Mouse (Mus musculus) intestine, embryonic 16.5 days (tissue): ENCODE results near the gene Hacd4. TPM values are rescaled to one million over a fixed set of nuclear protein-coding genes. Genes with fewer than 3 reads are reported as not detected.

ENCODE experiments used
- ATAC-seq: fragments of 200-750 bp; cut with Nextera tagmentation; 2 replicates; pipeline ENCODE4 v1.8.0; 2017; ENCODE audit warnings: moderate TSS enrichment, moderate library complexity
- H3K27ac ChIP-seq: fragments of 300-500 bp; sonication (generic); 2 replicates; pipeline ENCODE4 v1.5.1; 2014; ENCODE audit warnings: mild to moderate bottlenecking, low read length
- H3K27me3 ChIP-seq: fragments of 300-500 bp; sonication (generic); replicated peaks from 2 replicates; pipeline ENCODE4 v1.6.1; 2014; ENCODE audit warnings: low read length, control low read depth, mixed read lengths; ENCODE audit not compliant: control insufficient read depth, insufficient read depth
- H3K36me3 ChIP-seq: fragments of 300-500 bp; sonication (generic); 2 replicates; pipeline ENCODE4 v1.6.1; 2014; ENCODE audit warnings: low read length, control low read depth; ENCODE audit not compliant: control insufficient read depth, insufficient read depth
- H3K4me1 ChIP-seq: fragments of 300-500 bp; sonication (generic); 2 replicates; pipeline ENCODE4 v1.6.1; 2014; ENCODE audit warnings: low read length, control low read depth, mixed read lengths; ENCODE audit not compliant: control insufficient read depth, insufficient read depth
- H3K4me2 ChIP-seq: fragments of 300-500 bp; sonication (generic); 2 replicates; pipeline ENCODE4 v1.6.1; 2014; ENCODE audit warnings: low read depth, low read length, control low read depth
- H3K4me3 ChIP-seq: fragments of 300-500 bp; sonication (generic); 2 replicates; pipeline ENCODE4 v1.5.1; 2014; ENCODE audit warnings: mild to moderate bottlenecking, low read length
- H3K9ac ChIP-seq: fragments of 300-500 bp; sonication (generic); 2 replicates; pipeline ENCODE4 v1.6.1; 2014; ENCODE audit warnings: low read depth, low read length
- H3K9me3 ChIP-seq: fragments of 300-500 bp; sonication (generic); 2 replicates; pipeline ENCODE4 v1.6.1; 2016; ENCODE audit warnings: low read length, control low read depth; ENCODE audit not compliant: control insufficient read depth
- WGBS: fragments of 180-500 bp; shearing (Covaris S2); extraction: QIAGEN DNeasy Blood & Tissue Kit; methylation state at CpG from one replicate; pipeline ENCODE4 v1.1.7; 2014; 5-methylcytosine and 5-hydroxymethylcytosine counted together
- polyA plus RNA-seq: library from polyadenylated mRNA; unstranded; fragments of >200 nt; fragmentation: Nextera tagmentation; extraction: Ambion mirVana; gene quantifications from 2 replicates; pipeline ENCODE4 v1.2.1, GENCODE M21; 2015

The Hacd4 gene
- polyA plus RNA-seq, 1 experiment from 2014 or later, result 12.1 TPM

DNA sequence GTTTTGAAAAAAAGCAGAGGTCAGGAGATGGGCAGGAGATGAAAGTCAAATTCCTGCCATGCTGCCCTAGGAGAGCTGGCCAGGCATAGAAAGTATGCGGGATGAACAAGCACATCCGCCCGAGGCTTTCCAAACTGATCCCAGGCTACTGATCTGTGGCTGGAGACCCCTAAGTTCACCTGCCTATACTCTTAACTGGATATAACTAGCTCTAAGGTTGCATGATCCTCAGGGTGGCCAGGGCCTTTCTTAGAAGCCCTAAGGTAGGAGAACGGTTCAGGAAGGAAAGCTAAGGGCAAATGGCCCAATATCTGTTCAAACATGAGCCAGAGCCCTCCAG lies 232 bp upstream of the Hacd4 start:
- peak overlapping the region; percentile 69 for H3K4me2 ChIP-seq
- WGBS, result 18% methylated on average over 4 of the region's 4 CpGs
- no peak overlapping the region for H3K9ac ChIP-seq
- no peak for ATAC-seq
- no peaks in the 10 kb centered on the region for H3K36me3 ChIP-seq
- peak overlapping the region; percentile 54 for H3K4me3 ChIP-seq
- H3K27ac ChIP-seq, result no peak overlapping the region
- H3K27me3 ChIP-seq, result no peaks in the 10 kb centered on the region
- peaks cover 7% of the 10 kb centered on the region; the same call in 1 of the 2 replicates for H3K4me1 ChIP-seq
- no peaks in the 10 kb centered on the region for H3K9me3 ChIP-seq

DNA sequence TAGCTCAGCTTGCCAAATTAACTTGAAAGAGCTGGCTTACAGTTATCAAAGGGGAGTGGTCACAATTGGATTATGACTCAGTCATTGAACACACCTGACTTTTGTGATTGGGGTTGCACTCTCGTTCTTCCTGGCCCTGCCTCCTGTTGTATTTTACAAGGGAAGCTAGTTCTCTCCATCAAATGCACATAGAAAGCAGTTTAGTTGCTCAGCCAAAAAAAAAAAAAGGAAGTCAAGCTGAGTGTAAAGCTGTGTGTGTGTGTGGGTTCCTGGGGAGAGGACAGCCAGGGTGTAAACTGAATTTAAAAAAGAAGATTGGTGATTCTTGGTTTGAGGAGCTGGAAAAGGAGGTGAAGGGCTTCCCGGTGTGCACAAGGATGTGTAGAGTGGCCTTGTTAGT lies 811 bp downstream of the Hacd4 start:
- no peak overlapping the region for H3K9ac ChIP-seq
- H3K36me3 ChIP-seq, result no peaks in the 10 kb centered on the region
- no peaks in the 10 kb centered on the region for H3K27me3 ChIP-seq
- no peak for ATAC-seq
- WGBS, result 25% methylated on average over 2 of the region's 2 CpGs
- H3K4me1 ChIP-seq, result peaks cover 7% of the 10 kb centered on the region; the same call in 1 of the 2 replicates
- H3K4me2 ChIP-seq, result peak overlapping the region; percentile 69
- peak overlapping the region; percentile 26; the same call in 1 of the 2 replicates for H3K27ac ChIP-seq
- H3K4me3 ChIP-seq, result peak overlapping the region; percentile 54
- no peaks in the 10 kb centered on the region for H3K9me3 ChIP-seq

DNA sequence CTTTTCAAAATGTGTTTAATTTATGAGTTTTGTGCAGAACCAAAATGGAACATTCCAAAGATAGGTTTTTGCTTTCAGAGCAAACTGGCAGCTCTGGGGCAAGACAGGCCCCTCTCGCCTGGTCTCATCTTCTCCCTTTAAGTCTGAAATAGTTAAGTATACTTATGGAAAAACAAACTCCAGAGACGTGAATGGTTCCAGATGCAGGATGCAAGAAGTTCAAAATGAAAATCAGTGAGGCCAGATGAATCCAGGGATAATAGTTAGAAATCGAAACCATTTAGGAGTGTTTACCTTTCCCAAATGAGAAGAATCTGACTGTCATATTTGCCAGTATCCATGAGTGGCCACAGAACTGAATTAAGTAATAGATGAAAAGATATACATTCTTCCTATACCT lies 1.6 kb downstream of the Hacd4 start:
- WGBS, result 44% methylated on average over 3 of the region's 3 CpGs
- Histone ChIP-seq H3K4me2 (no peak overlapping the region), H3K27me3 (no peaks in the 10 kb centered on the region), H3K9me3 (no peaks in the 10 kb centered on the region), H3K4me3 (no peak overlapping the region), H3K4me1 (peaks cover 7% of the 10 kb centered on the region; the same call in 1 of the 2 replicates), H3K27ac (no peak overlapping the region), H3K36me3 (no peaks in the 10 kb centered on the region), H3K9ac (no peak overlapping the region)
- no peak for ATAC-seq

DNA sequence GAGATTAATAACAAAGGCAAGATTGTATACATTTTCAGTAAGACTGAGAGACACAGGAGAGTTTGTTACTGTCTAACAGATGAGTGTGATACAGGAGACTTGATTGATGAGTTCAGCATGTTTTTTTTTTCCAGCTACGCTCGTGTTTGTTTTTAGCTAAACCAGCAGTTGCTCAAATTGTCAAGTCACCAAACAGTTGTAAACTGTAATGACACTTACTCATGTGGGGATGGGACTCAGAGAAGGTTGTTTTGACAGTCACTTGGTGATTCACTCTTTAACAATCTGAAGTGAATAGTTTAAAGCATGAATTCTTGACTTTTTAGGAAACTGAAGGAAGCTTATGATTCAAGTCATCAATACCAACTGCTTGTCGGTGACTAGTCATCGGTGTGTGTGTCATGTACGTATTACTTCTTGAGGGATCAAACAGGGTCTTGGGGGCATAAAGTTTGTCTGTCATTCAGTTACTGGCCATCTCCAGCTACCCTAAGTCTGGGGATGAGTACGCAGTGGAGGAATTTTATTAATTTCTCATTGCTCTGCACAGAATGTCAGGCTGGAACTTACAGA lies 2.0 kb downstream of the Hacd4 start:
- ATAC-seq, result no peak
- Histone ChIP-seq H3K27me3 (no peaks in the 10 kb centered on the region), H3K4me3 (no peak overlapping the region), H3K27ac (no peak overlapping the region), H3K9me3 (no peaks in the 10 kb centered on the region), H3K36me3 (no peaks in the 10 kb centered on the region), H3K9ac (no peak overlapping the region), H3K4me2 (no peak overlapping the region), H3K4me1 (peaks cover 7% of the 10 kb centered on the region; the same call in 1 of the 2 replicates)
- 45% methylated on average over 6 of the region's 6 CpGs for WGBS

DNA sequence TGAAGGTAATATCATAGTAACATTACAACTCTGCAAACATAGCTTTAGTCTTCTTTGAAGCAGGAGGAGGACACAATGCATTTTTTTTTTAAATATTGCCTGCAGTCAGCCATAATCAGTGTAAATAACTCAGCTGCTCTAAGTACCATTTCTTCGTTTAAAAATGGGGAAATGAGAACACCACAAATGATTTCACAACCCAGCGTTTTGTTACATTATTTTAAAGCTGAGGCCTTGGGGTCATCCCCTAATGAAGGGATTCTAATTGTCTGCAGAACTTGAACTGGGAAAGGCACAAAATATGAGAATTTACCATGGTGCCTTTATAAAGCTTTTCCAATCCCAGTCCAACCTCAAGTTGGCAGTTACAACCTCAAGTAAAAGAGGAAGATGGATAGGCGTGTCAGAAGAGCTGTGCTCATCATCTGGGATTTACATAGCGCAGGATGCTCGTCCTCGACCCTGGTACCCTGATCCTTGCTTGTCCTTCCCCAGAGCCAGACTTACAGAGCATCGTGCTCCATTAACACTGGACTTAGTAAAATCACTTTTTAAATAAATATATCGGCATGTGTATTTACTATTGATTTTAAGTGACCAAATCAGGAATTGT lies 6.2 kb downstream of the Hacd4 start:
- H3K4me3 ChIP-seq, result no peak overlapping the region
- H3K27me3 ChIP-seq, result no peaks in the 10 kb centered on the region
- H3K4me2 ChIP-seq, result no peak overlapping the region
- 83% methylated on average over 8 of the region's 8 CpGs for WGBS
- no peaks in the 10 kb centered on the region for H3K36me3 ChIP-seq
- no peaks in the 10 kb centered on the region for H3K9me3 ChIP-seq
- H3K4me1 ChIP-seq, result 0 out of 2 replicates have a peak, but pooled peaks cover 2% of the 10 kb centered on the region
- no peak for ATAC-seq
- H3K9ac ChIP-seq, result no peak overlapping the region
- H3K27ac ChIP-seq, result no peak overlapping the region

DNA sequence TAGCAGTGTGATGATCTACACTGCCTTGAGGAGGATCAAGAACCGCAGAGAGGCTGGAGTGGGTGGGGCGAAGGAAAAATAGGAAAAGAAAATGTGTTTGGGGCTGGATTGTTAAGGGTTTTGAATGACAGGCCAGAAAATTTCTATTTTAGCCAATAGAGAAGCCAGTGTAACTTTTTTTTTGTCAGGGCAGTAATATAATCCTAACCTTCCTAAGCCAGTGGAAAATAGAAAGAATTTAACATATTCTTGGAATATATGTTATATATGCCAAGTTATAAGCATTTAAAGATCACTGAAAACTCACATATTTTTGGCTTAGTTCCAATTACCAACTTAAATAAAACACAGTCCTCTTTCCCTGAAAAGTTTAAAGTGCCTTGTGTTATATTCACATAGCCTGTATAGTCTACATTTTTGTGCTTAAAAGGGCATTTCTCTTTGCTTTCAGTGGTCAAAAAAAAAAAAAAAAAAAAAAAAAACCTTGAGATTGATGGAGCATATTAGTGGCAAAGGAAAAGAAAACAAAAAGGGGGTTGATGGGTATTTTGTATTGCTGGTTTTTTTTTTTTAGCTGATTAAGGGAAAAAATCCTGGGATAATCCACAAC lies 11.0 kb downstream of the Hacd4 start:
- no peak overlapping the region for H3K4me2 ChIP-seq
- no peak for ATAC-seq
- no peak overlapping the region for H3K9ac ChIP-seq
- H3K4me1 ChIP-seq, result no peaks in the 10 kb centered on the region
- no peaks in the 10 kb centered on the region for H3K36me3 ChIP-seq
- WGBS, result 66% methylated on average over 2 of the region's 2 CpGs
- H3K27ac ChIP-seq, result no peak overlapping the region
- H3K9me3 ChIP-seq, result no peaks in the 10 kb centered on the region
- H3K4me3 ChIP-seq, result no peak overlapping the region
- H3K27me3 ChIP-seq, result no peaks in the 10 kb centered on the region

DNA sequence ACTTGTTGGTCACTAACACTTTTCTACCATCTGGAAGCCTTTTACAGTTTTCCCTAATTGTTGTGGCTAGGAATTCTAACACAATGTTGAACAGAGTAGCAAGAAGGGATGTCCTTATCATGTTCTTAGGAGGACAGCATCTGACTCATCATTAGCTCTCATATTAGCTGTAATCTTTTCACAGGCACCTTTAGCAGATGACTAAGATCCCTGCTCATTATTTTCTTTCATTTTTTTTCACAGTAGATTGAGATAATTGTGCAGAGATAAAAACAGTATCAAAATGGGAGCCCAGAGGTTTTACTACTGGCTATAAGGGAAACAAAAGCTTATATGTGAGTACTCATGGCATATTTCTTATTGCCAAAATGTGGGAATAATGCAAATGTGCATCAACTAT lies 14.2 kb downstream of the Hacd4 start:
- H3K4me2 ChIP-seq, result no peak overlapping the region
- no peak for ATAC-seq
- H3K9ac ChIP-seq, result no peak overlapping the region
- no peaks in the 10 kb centered on the region for H3K27me3 ChIP-seq
- no peaks in the 10 kb centered on the region for H3K36me3 ChIP-seq
- H3K9me3 ChIP-seq, result no peaks in the 10 kb centered on the region
- H3K4me1 ChIP-seq, result no peaks in the 10 kb centered on the region
- no peak overlapping the region for H3K27ac ChIP-seq
- H3K4me3 ChIP-seq, result no peak overlapping the region

DNA sequence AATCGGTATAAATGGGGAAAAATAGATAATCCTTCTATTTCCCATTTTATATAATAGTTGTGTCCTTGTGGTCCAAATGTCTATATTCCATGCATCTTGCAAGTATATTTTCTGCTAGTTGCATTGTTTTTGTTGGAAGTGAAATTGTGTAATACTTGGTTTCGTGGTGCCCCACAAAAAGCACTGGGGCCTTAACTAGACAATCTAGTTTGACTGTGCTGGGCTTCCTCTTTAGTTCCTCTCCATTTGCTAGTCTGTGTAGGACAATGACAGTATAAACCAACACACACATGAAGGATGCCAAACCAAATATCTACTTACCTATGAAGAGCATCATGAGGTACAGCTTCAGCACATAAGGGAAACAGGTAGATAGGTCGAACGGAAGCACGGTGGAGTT lies 19.4 kb downstream of the Hacd4 start:
- no peak for ATAC-seq
- Histone ChIP-seq H3K4me2 (no peak overlapping the region), H3K4me1 (no peaks in the 10 kb centered on the region), H3K9me3 (no peaks in the 10 kb centered on the region), H3K4me3 (no peak overlapping the region), H3K27me3 (no peaks in the 10 kb centered on the region), H3K27ac (no peak overlapping the region), H3K9ac (no peak overlapping the region), H3K36me3 (0 out of 2 replicates have a peak, but pooled peaks cover 3% of the 10 kb centered on the region)
- WGBS, result 91% methylated on average over 5 of the region's 5 CpGs

DNA sequence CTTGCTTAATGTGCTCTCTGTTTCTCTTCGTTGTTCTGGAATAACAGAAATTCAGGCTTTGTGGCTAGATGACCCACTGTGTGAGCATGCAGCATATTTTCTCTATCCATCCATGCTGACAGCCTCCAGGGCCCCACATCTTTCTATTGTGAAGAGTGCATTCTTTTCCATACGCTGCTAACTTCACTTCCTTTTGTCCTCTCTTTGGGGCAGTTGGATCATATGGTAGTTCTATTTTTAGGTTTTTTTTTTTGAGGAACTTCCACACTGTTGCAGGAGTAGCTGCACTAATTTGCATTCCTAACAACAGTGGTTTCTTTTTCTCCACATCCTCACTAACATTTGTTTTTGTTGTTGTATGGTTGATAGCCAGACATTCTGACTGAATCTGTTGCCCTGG lies 23.7 kb downstream of the Hacd4 start:
- H3K36me3 ChIP-seq, result 0 out of 2 replicates have a peak, but pooled peaks cover 3% of the 10 kb centered on the region
- 56% methylated on average over 2 of the region's 2 CpGs for WGBS

More for the DNA sequence above, 23.7 kb downstream of the Hacd4 start:
- Histone ChIP-seq H3K4me2 (no peak overlapping the region), H3K27me3 (no peaks in the 10 kb centered on the region), H3K9me3 (no peaks in the 10 kb centered on the region), H3K4me1 (no peaks in the 10 kb centered on the region), H3K4me3 (no peak overlapping the region), H3K27ac (no peak overlapping the region), H3K9ac (no peak overlapping the region)
- ATAC-seq, result no peak
